Mouse (Mus musculus) spleen, postnatal 10 days (tissue): ENCODE results near the gene Lonp1.

ENCODE experiments used
- DNase-seq, 2 experiments: peaks; one replicate each; pipeline ENCODE4 v3.0.0; 2021 to 2022; ENCODE audit warnings: low spot score in 2 of 2

Lonp1 gene

GRCm38 (mm10) chr17:56588921-56589320 lies 37.8 kb downstream of the Lonp1 start:
- no peak for DNase-seq

DNA sequence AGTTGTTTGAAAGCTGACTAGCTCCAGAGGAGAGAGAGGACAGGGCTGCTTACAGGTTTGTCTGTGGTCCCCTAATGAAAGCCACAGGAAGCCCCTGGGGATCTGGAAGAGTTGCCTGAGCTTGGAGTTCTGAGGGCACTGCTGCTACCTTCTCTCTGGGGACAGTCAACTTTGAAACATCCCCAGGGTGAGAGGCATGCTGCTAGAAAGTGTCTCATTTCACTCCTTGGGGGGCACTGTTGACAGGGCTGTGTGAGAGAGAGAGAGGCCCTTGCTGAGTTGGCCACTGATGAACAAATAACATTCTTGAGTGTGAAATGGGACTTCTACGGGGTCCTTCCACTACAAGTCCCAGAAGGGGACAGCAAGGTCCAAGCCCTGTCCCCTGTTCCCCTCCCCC lies 38.9 kb downstream of the Lonp1 start:
- no peak for DNase-seq

DNA sequence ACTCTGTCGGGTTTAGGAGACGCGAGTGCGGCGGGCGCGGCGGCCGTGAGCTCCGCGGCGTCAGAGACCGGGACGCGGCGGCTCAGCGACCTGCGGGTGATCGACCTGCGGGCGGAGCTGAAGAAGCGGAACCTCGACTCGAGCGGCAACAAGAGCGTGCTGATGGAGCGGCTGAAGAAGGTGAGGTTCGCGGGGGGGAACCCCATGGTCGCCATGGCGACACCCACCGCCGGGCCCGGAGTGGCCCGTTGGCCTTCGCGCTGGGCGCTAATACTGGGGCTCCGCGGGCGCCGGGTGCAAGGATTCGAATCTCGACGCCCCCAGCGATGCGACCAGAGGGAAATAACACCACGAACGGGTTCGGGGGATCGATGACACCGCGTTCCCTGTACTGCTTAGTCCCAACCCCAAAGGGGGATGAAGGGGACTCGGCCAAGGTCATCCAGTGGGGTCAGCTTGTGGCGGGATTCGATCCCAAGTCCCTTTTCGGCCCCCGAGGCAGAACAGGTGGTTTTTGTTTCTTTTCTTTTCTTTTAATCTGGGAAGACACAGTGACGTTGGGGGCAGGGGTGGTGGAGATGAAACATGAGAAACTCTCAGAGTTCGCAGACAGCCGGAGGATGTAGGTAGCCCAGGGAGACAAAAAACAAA lies 41.4 kb downstream of the Lonp1 start:
- DNase-seq = peak; percentile 75 to 80

DNA sequence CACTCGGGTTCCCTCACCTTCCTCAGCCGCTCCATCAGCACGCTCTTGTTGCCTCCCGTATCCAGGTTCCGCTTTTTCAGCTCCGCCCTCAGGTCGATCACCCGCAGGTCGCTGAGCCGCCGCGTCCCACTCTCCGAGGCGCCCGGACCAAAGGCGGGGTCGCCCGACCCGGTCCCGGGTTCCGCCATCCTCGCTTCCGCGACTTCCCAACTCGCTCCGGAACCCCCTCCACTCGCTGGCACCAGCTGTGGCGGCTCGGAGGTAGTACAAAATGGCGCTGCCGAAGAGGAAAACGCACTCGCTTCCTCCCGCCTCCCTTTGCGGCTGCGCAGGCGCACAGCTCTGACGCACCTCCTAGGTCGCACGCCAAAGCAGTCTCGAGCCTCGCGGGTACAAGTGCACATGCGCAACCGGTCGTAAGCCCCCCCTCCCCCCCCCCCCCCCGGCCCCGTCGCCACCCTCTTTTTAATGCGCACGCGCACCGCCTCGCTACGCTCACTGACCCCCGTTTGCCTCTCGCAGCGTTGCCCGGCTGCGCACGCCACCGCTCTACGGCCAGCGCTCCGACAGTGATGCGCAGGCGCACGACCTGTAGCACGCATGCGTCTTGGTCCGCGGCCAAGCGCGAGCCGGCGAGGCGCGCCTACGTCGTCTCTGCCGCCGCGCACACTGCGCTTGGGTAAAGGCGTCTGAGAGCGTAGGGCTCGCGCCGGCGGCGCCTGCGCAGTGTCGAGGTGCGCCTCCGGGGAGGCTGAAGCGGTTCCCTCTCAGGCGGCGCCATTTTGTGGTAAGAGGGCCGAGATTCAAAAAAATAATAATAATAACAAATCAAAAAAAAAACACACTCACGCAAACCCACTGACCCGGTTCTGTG lies 42.2 kb downstream of the Lonp1 start, which contains the start of the genes Safb2 and Safb:
Safb2 (minus strand) TSS at position 329 of the 874 bp plus-strand sequence.
Safb (plus strand) TSS at position 569 of the 874 bp plus-strand sequence.
- DNase-seq = peak; percentile 97 to 99

DNA sequence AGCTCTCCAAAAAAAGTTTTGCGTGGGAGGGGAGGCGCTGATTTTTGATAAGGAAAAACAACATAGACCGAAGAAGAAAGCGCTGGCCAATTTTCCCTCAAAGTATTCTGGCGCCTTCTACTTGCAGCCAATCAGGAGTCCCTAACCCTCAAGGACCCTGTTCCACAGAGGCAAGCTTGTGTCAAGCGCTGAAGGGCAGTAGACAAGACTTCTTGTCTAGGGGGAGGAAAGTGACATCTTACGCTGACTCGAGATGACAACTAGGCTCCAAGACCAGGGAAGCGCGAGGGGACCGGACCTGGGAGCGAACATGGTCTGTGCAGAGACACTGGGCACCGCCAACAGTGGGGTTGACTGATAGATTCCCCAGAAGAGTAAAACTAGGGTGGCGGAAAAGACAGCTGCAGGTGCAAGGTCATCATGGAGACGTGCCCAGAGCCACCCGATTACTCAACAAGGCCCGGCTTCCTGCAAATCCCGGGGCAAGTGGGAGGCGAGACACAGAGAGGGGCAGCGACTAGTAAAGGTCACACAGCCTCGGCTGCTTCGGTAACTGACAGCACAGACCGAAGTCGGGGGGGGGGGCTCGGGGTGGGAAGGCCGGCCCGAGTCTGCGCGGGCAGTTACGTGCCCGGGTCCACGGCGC lies 43.0 kb downstream of the Lonp1 start:
- peak; percentile 51 to 62 for DNase-seq

- no peak for DNase-seq
These were observed 43.6 kb downstream of the Lonp1 start for GRCm38 (mm10) chr17:56583071-56583470.

GRCm38 (mm10) chr17:56572939-56573338 lies 53.7 kb downstream of the Lonp1 start:
- no peak for DNase-seq

GRCm38 (mm10) chr17:56572154-56572553 lies 54.5 kb downstream of the Lonp1 start:
- no peak for DNase-seq

DNA sequence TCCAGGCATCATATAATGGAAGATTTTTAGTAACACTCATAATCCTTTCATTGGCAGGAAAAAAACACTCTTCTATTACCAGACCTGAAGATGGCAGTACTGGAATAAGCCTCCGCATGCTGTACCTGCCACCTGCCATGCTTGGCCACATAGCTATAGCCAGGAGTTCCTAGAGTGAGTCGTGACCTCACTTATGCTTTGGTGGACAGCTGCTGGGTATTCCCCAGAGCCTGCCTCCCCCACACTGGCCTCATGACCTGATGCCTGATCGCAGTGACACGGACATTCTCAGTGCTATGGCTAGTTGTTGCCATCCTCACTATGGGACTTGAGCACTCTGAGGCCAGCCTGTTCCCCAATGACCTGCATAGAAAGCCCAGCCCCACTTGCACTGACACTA lies 56.4 kb downstream of the Lonp1 start:
- no peak for DNase-seq

- DNase-seq = no peak
These were observed 59.3 kb downstream of the Lonp1 start for GRCm38 (mm10) chr17:56567370-56567769.

DNA sequence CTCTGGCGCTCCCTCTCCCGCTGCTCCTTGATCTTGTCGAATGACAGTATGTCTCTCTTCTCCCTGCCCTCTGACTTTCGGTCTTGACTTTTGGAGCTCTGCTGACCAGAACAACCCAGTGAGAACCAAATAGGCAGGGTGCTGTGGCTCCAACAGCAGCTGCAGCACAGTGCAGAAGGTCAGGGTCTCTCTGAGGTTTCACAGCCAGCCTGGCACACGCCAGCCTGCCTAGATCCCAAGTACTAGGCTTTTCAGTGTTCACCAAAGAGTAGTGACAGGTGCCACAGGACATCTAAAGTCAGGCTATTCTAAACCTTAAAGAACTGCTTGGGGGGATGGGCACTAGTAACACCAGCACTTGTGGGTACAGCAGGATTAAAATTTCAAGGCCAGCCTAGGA lies 59.8 kb downstream of the Lonp1 start:
- DNase-seq = no peak

- DNase-seq = no peak
These were observed 60.4 kb downstream of the Lonp1 start for GRCm38 (mm10) chr17:56566293-56566692.
